Mouse (Mus musculus) activated CD4-positive, CD25-positive, alpha-beta regulatory T cell, adult 9 weeks (primary cell): ENCODE results near the gene Mup10. TPM values are rescaled to one million over a fixed set of nuclear protein-coding genes. Genes with fewer than 3 reads are reported as not detected.

Experiments
- polyA plus RNA-seq: library from polyadenylated mRNA; unstranded; fragments of 100-300 nt; shearing (Covaris generic); gene quantifications from one replicate; pipeline ENCODE4 v1.2.1, GENCODE M21; 2017

Gene Mup10
- polyA plus RNA-seq: not detected

GRCm38 (mm10) chr4:60582099-60582498 lies at the start of gene Mup10:
Gene Mup10, minus strand, starts transcription at chr4:60582199.

Other genes with a start within 250 kb of the Mup10 start
- gene Mup9, start 160.2 kb downstream of the Mup10 start, polyA plus RNA-seq: not detected
- gene Mup1, start 80.2 kb downstream of the Mup10 start, polyA plus RNA-seq: not detected
- not detected for gene Mup11, start 80.2 kb upstream of the Mup10 start, polyA plus RNA-seq
- not detected for gene Mup12, start 159.1 kb upstream of the Mup10 start, polyA plus RNA-seq
- not detected for gene Mup22, start 239.3 kb upstream of the Mup10 start, polyA plus RNA-seq